Mouse (Mus musculus) liver, embryonic 12.5 days (tissue): ENCODE data around the gene Tbcb. TPM values are rescaled to one million over a fixed set of nuclear protein-coding genes. Genes with fewer than 3 reads are reported as not detected.
"Not testable (repeated sequence)": the region's sequence is repeated elsewhere in the genome, so short reads cannot be mapped to it uniquely, and the experiment has no call there.

Experiments
- ATAC-seq: fragments of 200-750 bp; cut with Nextera tagmentation; 2 replicates; pipeline ENCODE4 v1.8.0; 2017; ENCODE audit warnings: moderate number of reproducible peaks, mild to moderate bottlenecking, moderate library complexity
- H3K27ac ChIP-seq: fragments of 300-500 bp; sonication (generic); 2 replicates; pipeline ENCODE4 v1.5.1; 2016; ENCODE audit warnings: mild to moderate bottlenecking
- H3K27me3 ChIP-seq: fragments of 300-500 bp; sonication (generic); replicated peaks from 2 replicates; pipeline ENCODE4 v1.6.1; 2016; ENCODE audit warnings: mild to moderate bottlenecking, moderate library complexity
- H3K36me3 ChIP-seq: fragments of 300-500 bp; sonication (generic); 2 replicates; pipeline ENCODE4 v1.6.1; 2016; ENCODE audit warnings: mild to moderate bottlenecking, moderate library complexity
- H3K4me1 ChIP-seq: fragments of 300-500 bp; sonication (generic); 2 replicates; pipeline ENCODE4 v1.6.1; 2016
- H3K4me2 ChIP-seq: fragments of 300-500 bp; sonication (generic); 2 replicates; pipeline ENCODE4 v1.6.1; 2016; ENCODE audit warnings: mild to moderate bottlenecking, moderate library complexity
- H3K4me3 ChIP-seq: fragments of 300-500 bp; sonication (generic); 2 replicates; pipeline ENCODE4 v1.5.1; 2016; ENCODE audit warnings: mild to moderate bottlenecking, moderate library complexity
- H3K9ac ChIP-seq: fragments of 300-500 bp; sonication (generic); 2 replicates; pipeline ENCODE4 v1.6.1; 2016; ENCODE audit warnings: mild to moderate bottlenecking, moderate library complexity
- H3K9me3 ChIP-seq: fragments of 300-500 bp; sonication (generic); replicated peaks from 2 replicates; pipeline ENCODE4 v1.6.1; 2016; ENCODE audit warnings: mild to moderate bottlenecking, moderate library complexity
- whole genome bisulfite sequencing: fragments of 180-500 bp; shearing (Covaris S2); methylation state at CpG from one replicate; pipeline ENCODE4 v1.1.7; 2016; ENCODE audit not compliant: insufficient replicate concordance; 5-methylcytosine and 5-hydroxymethylcytosine counted together
- polyA plus RNA-seq: library from polyadenylated mRNA; unstranded; fragments of >200 nt; fragmentation: Nextera tagmentation; extraction: Ambion mirVana; gene quantifications from 2 replicates; pipeline ENCODE4 v1.2.1, GENCODE M21; 2016

Tbcb gene
- polyA plus RNA-seq, 1 experiment from 2014 or later: 75.0 TPM

- Histone ChIP-seq H3K9me3 (no peaks in the 10 kb centered on the region), H3K4me1 (peaks cover 28% of the 10 kb centered on the region), H3K9ac (no peak overlapping the region), H3K4me2 (no peak overlapping the region), H3K4me3 (no peak overlapping the region), H3K27me3 (no peaks in the 10 kb centered on the region), H3K27ac (no peak overlapping the region), H3K36me3 (peaks cover 77% of the 10 kb centered on the region)
- no peak for ATAC-seq
- 77% methylated on average over 12 of the region's 12 CpGs for WGBS
Measured at GRCm38 (mm10) chr7:30188344-30189115, 43.5 kb downstream of the Tbcb start.

GRCm38 (mm10) chr7:30184641-30185348 lies 47.3 kb downstream of the Tbcb start:
- WGBS: 69% methylated on average over 13 of the region's 13 CpGs
- H3K9ac ChIP-seq: no peak overlapping the region

GRCm38 (mm10) chr7:30183879-30184289 lies 48.2 kb downstream of the Tbcb start, which contains the start of gene Cox7a1:
TSS of gene Cox7a1 (plus strand) at chr7:30184144.
- Histone ChIP-seq H3K9ac (peak within 1 kb of the TSS; percentile 57), H3K9me3 (no peaks in the 10 kb centered on the region), H3K27me3 (no peaks in the 10 kb centered on the region), H3K4me2 (peak within 1 kb of the TSS; percentile 74), H3K36me3 (peaks cover 35% of the 10 kb centered on the region), H3K27ac (peak within 1 kb of the TSS; percentile 45; the same call in 1 of the 2 replicates), H3K4me3 (peak within 1 kb of the TSS; percentile 39), H3K4me1 (peaks cover 19% of the 10 kb centered on the region)
- WGBS: under 1% methylated on average over 11 of the region's 11 CpGs
- peak; percentile 90 for ATAC-seq

More at GRCm38 (mm10) chr7:30184641-30185348, 47.3 kb downstream of the Tbcb start:
- no peaks in the 10 kb centered on the region for H3K27me3 ChIP-seq
- no peaks in the 10 kb centered on the region for H3K9me3 ChIP-seq
- H3K27ac ChIP-seq: peak overlapping the region; percentile 45; the same call in 1 of the 2 replicates
- H3K4me1 ChIP-seq: peaks cover 19% of the 10 kb centered on the region
- peak overlapping the region; percentile 74 for H3K4me2 ChIP-seq
- no peak overlapping the region for H3K4me3 ChIP-seq
- peaks cover 43% of the 10 kb centered on the region for H3K36me3 ChIP-seq
- no peak for ATAC-seq

GRCm38 (mm10) chr7:30183189-30183588 lies 48.9 kb downstream of the Tbcb start:
- H3K9ac ChIP-seq, H3K9me3 ChIP-seq, ATAC-seq, H3K27me3 ChIP-seq, H3K27ac ChIP-seq, H3K4me3 ChIP-seq: not testable (repeated sequence)
- peaks cover 19% of the 10 kb centered on the region for H3K4me1 ChIP-seq
- 58% methylated on average over 7 of the region's 7 CpGs for WGBS
- H3K36me3 ChIP-seq: peaks cover 33% of the 10 kb centered on the region
- H3K4me2 ChIP-seq: peak overlapping the region; percentile 74

GRCm38 (mm10) chr7:30181929-30182328 lies 50.1 kb downstream of the Tbcb start:
- H3K27ac ChIP-seq, H3K4me3 ChIP-seq, H3K4me2 ChIP-seq, H3K27me3 ChIP-seq, H3K9ac ChIP-seq, ATAC-seq, H3K9me3 ChIP-seq: not testable (repeated sequence)
- H3K36me3 ChIP-seq: peaks cover 28% of the 10 kb centered on the region
- H3K4me1 ChIP-seq: peaks cover 19% of the 10 kb centered on the region
- 87% methylated on average over 10 of the region's 10 CpGs for WGBS

DNA sequence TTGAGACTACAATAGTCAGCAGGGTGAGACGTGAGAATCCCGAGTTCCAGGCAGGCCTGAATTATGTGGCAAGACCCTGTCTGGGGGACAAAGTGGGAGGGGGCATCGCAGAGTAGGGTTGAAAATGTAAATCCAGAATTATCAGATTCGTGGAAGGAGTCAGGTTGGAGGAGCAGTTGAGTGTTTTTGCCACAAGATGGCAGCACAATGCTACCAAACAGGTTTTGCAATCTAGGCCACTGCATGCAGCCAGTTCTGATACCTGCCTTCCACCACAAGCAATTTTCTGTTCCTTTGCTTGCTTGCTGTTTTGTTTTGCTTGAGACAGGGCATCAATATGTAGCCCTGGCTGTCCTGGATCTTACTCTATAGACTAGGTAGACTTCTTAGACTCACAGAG lies 50.8 kb downstream of the Tbcb start:
- H3K27ac ChIP-seq: no peak overlapping the region
- H3K9me3 ChIP-seq: no peaks in the 10 kb centered on the region
- WGBS: 0% methylated on average over 4 of the region's 4 CpGs
- no peaks in the 10 kb centered on the region for H3K27me3 ChIP-seq
- H3K4me1 ChIP-seq: peaks cover 19% of the 10 kb centered on the region
- peaks cover 25% of the 10 kb centered on the region for H3K36me3 ChIP-seq
- no peak overlapping the region for H3K4me3 ChIP-seq
- no peak overlapping the region for H3K4me2 ChIP-seq
- no peak for ATAC-seq
- no peak overlapping the region for H3K9ac ChIP-seq

- 81% methylated on average over 11 of the region's 11 CpGs for WGBS
- H3K4me3 ChIP-seq: no peak overlapping the region
Measured at GRCm38 (mm10) chr7:30178256-30178655, 53.8 kb downstream of the Tbcb start.

GRCm38 (mm10) chr7:30176474-30176873 lies 55.6 kb downstream of the Tbcb start:
- no peak overlapping the region for H3K9ac ChIP-seq
- 60% methylated on average over 12 of the region's 12 CpGs for WGBS

More at GRCm38 (mm10) chr7:30178256-30178655, 53.8 kb downstream of the Tbcb start:
- Histone ChIP-seq H3K9me3 (no peaks in the 10 kb centered on the region), H3K9ac (no peak overlapping the region), H3K4me2 (no peak overlapping the region), H3K27me3 (no peaks in the 10 kb centered on the region), H3K27ac (no peak overlapping the region), H3K4me1 (no peaks in the 10 kb centered on the region; the same call in 1 of the 2 replicates), H3K36me3 (peaks cover 18% of the 10 kb centered on the region)
- ATAC-seq: no peak

More at GRCm38 (mm10) chr7:30176474-30176873, 55.6 kb downstream of the Tbcb start:
- H3K4me2 ChIP-seq: no peak overlapping the region
- H3K4me3 ChIP-seq: no peak overlapping the region
- peak; percentile 20; the same call in 1 of the 2 replicates for ATAC-seq
- H3K36me3 ChIP-seq: peaks cover 18% of the 10 kb centered on the region
- no peaks in the 10 kb centered on the region for H3K27me3 ChIP-seq
- no peaks in the 10 kb centered on the region for H3K4me1 ChIP-seq
- no peaks in the 10 kb centered on the region for H3K9me3 ChIP-seq
- H3K27ac ChIP-seq: no peak overlapping the region

Other genes starting within 250 kb of the Tbcb start
- gene Zfp568, start 248.3 kb downstream of the Tbcb start, polyA plus RNA-seq: 13.4 and 14.2 TPM in 2 replicates
- 0.60 and 0.87 TPM in 2 replicates for gene Zfp14, start 180.9 kb downstream of the Tbcb start, polyA plus RNA-seq
- 1.8 and 2.0 TPM in 2 replicates for gene Zfp82, start 159.4 kb downstream of the Tbcb start, polyA plus RNA-seq
- gene Gm26920, start 141.9 kb downstream of the Tbcb start, polyA plus RNA-seq: 0.41 and 0.99 TPM in 2 replicates
- gene Zfp566, start 141.7 kb downstream of the Tbcb start, polyA plus RNA-seq: 3.0 and 3.3 TPM in 2 replicates
- gene Zfp260, start 137.5 kb downstream of the Tbcb start, polyA plus RNA-seq: 22.6 and 24.3 TPM in 2 replicates
- 2.5 and 3.0 TPM in 2 replicates for gene Zfp382, start 110.3 kb downstream of the Tbcb start, polyA plus RNA-seq
- 6.8 and 6.9 TPM in 2 replicates for gene Zfp146, start 62.5 kb downstream of the Tbcb start, polyA plus RNA-seq
- 4.4 and 6.2 TPM in 2 replicates for gene Cox7a1, start 48.1 kb downstream of the Tbcb start, polyA plus RNA-seq
- gene Capns1, start 33.5 kb downstream of the Tbcb start, polyA plus RNA-seq: 42.6 and 49.2 TPM in 2 replicates
- gene Polr2i, start 324 bp downstream of the Tbcb start, polyA plus RNA-seq: 73.4 and 79.5 TPM in 2 replicates
- not detected in 2 replicates for gene Ovol3, start 3.5 kb upstream of the Tbcb start, polyA plus RNA-seq
- 0.28 TPM in 1 of 2 replicates, not detected in the other for gene Thap8, start 47.8 kb upstream of the Tbcb start, polyA plus RNA-seq
- 11.5 and 11.9 TPM in 2 replicates for gene Wdr62, start 48.1 kb upstream of the Tbcb start, polyA plus RNA-seq
- gene Clip3, start 59.5 kb upstream of the Tbcb start, polyA plus RNA-seq: 3.2 and 4.8 TPM in 2 replicates
- 24.2 and 24.5 TPM in 2 replicates for gene Alkbh6, start 76.4 kb upstream of the Tbcb start, polyA plus RNA-seq
- gene Syne4, start 82.5 kb upstream of the Tbcb start, polyA plus RNA-seq: 11.7 and 12.1 TPM in 2 replicates
- 2.3 and 2.9 TPM in 2 replicates for gene E130208F15Rik, start 89.5 kb upstream of the Tbcb start, polyA plus RNA-seq
- gene Sdhaf1, start 91.6 kb upstream of the Tbcb start, polyA plus RNA-seq: 8.1 and 8.2 TPM in 2 replicates
- 1.9 and 2.1 TPM in 2 replicates for gene Lrfn3, start 130.5 kb upstream of the Tbcb start, polyA plus RNA-seq
- gene Tyrobp, start 181.5 kb upstream of the Tbcb start, polyA plus RNA-seq: 51.1 and 52.7 TPM in 2 replicates
- 3.0 and 4.1 TPM in 2 replicates for gene Hcst, start 187.6 kb upstream of the Tbcb start, polyA plus RNA-seq
- gene Nfkbid, start 189.5 kb upstream of the Tbcb start, polyA plus RNA-seq: 1.5 and 2.1 TPM in 2 replicates
- gene Aplp1, start 213.3 kb upstream of the Tbcb start, polyA plus RNA-seq: 7.5 and 8.2 TPM in 2 replicates
- gene Kirrel2, start 225.4 kb upstream of the Tbcb start, polyA plus RNA-seq: 0.05 and 0.17 TPM in 2 replicates
- 0.14 and 0.18 TPM in 2 replicates for gene Nphs1, start 226.0 kb upstream of the Tbcb start, polyA plus RNA-seq